Mouse (Mus musculus) lung, adult 18-20 months (tissue): ENCODE data around the gene Iba57.
"Not testable (repeated sequence)": the region's sequence is repeated elsewhere in the genome, so short reads cannot be mapped to it uniquely, and the experiment has no call there.

ENCODE experiments used
- DNase-seq, 2 experiments: peaks; one replicate each; pipeline ENCODE4 v3.0.0; 2022; ENCODE audit warnings: mixed read lengths in 2 of 2

The Iba57 gene

DNA sequence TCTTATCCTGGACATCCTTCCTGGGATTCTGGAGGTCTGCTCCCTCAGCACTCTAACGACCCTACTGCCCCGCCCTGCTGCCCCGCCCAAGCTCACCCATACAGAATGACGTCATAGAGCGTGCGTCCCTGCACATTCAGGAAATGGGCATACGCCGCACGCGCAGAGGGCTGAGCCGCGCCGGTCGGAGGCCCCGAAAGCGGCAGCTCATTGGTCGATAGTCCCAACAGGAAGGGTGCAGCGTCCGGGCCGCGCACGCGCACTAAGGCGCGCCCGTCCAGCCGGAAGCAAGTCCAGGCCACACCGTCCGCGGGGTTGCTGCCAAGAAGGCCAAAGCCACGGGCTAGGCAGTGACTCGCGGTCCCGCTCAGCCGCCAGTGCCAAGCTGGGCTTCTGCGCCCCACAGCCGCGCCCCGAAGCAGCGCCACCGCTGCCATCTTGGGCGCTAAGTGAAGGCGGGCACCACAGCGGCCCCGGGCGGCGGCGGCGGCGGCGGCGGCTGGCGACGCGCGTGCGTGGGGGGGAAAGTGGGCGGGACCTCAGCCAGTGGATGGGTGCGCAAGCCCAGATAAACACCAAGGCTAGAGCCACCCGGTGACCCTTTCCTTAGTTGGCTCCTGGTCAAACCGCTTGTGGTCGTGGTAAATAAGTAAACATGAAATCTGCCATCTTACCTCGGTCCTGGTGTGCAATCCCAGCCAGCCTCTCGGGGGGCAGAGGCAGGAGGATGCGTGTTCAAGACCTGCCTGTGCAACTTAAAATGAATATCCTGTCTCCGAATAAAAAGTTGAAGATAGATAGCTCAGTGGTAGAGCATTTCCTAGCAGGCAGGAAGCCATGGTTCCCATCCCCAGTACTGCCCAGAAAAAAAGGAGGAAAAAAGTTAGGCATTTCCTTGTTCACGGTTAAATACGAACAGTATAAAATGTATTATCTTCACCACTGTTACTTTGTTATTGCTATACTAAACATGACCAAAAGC lies at the start of gene Iba57:
Iba57 (minus strand) TSS at position 485 of the 982 bp plus-strand sequence.
- DNase-seq, result peak; percentile 99

GRCm38 (mm10) chr11:59212892-59213494 lies 49.5 kb upstream of the Iba57 start:
- no peak for DNase-seq

GRCm38 (mm10) chr11:59212320-59212719 lies 48.8 kb upstream of the Iba57 start:
- peak in 1 of 2 experiments; percentile 38 for DNase-seq

- not testable (repeated sequence) for DNase-seq
These were observed 48.0 kb upstream of the Iba57 start for GRCm38 (mm10) chr11:59211561-59211960.

DNA sequence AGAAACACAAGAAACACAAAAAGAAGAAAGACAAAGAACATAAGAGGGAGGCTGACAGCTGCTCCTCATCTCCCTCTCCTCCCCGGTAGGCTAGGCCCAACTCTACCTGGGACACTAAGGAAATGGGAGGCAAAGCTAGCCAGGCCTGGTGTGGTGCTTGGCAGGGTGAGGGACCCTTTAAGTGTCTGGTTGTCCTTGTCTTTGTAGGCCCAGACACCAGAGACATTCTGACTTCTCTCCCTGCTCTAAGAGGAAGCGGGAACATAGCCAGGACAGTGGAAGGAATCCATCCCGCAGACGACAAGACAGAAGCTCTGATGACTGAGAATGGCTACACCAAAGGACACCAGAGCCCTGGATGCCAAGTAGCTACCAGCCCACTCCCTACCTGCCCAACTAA lies 46.5 kb upstream of the Iba57 start:
- no peak for DNase-seq

GRCm38 (mm10) chr11:59209580-59209979 lies 46.0 kb upstream of the Iba57 start:
- no peak for DNase-seq

DNA sequence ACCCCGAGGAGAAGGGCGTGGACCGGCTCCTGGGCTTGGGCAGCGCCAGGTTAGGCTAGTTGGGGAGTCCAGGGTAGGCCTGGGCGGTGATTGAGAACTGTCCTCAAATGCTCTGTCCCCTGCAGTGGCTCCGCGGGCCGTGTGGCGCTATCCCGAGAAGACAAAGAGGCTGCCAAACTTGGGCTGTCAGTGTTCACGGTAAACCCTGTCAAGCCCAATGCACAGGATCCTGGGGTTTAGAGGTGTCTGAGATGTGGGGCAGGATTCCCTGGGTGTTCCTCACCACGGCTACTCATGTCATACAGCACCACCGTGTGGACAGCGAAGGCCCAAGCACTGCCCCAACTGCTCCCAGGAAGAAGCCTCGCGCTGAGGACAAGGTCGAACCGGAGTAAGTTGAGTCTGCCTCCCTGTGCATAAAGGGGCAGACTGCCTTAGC lies 45.5 kb upstream of the Iba57 start:
- peak; percentile 65 to 68 for DNase-seq

- DNase-seq, result peak; percentile 92 to 93
These were observed 44.8 kb upstream of the Iba57 start, which contains the start of gene 2310033P09Rik for GRCm38 (mm10) chr11:59208153-59208831. 2310033P09Rik (plus strand) TSS chr11:59208321.

DNA sequence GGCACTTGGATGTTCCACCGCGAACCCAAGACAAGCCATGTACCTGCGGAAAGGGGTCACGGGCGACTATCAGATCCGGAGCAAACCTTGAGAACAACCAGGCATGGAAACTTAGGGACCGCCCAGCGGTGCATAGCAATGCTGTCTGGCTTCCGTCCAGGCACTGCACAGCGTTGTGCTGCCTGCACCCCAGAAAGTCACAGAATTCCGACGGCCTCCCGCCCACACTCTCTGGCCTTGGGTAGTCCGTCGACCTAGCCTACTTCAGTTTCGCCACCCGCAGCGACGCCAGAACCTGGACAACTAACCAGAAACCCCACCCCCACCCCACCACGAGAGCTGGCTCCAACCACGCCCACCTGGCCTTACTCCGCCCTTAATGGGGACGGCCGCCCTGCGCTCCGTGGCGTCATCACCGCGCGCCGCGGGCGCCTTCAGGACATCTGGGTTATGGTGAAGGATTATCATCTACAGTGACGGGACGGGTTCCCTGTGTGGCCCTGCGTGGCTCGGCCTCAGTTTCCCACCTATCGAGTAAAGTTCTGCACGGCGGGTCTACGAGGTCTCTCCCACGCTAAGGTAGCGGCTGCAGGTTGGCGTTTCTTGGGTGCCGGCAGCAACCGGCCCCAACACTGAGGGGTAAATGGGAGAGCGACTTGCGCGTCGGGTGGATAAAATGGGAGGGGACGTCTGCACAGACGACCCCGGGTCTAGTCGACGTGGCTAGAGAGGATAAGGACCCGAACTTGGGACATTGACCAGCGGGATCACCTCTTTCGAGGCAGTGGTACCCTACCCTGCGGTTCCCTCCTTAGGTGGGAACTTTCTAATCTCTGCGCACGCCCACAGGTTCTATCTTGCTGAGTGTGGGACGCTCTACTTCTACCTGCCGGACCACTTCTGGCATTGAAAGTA lies 38.8 kb upstream of the Iba57 start, which contains the start of gene Mrpl55:
Mrpl55 (plus strand) TSS at position 406 of the 915 bp plus-strand sequence.
- peak; percentile 91 to 94 for DNase-seq

GRCm38 (mm10) chr11:59201216-59202002 lies 37.9 kb upstream of the Iba57 start:
- no peak for DNase-seq

DNA sequence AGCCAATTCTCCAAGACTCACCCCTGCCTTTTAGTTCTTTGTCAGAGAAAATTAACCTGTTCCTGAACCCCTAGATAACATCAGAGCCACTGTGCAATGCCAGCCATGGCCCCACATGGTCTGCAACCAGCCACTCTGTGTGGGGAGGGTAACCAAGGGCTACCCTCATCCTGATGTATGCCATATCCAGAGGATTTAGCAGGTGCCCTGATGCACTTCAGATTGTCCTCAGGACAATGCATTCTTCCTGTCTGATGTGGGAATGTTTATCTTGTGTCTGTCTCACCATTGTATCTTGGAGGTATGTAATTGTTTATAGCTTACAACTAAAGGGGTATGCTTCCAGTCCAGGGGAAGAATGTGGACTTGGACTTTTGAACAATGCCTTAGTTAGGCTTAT lies 32.7 kb upstream of the Iba57 start:
- no peak for DNase-seq

DNA sequence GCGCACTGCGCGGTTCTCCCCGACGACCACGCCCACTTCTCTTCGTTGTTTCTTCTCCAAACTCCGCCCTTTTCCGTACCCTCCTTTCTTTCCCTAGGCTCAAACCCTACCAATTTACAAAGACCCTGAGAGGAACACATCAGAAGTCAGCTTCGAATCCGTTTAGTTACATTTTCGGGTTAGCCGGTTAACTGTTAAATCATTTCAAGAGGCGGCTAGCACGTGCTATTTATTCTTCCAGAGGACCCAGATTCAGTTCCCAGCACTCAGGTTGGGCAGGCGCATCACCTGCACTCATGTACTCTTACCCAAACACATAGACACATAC lies 28.5 kb upstream of the Iba57 start, which contains the start of gene Guk1:
Guk1 (minus strand) TSS at position 154 of the 328 bp plus-strand sequence.
- no peak for DNase-seq

DNA sequence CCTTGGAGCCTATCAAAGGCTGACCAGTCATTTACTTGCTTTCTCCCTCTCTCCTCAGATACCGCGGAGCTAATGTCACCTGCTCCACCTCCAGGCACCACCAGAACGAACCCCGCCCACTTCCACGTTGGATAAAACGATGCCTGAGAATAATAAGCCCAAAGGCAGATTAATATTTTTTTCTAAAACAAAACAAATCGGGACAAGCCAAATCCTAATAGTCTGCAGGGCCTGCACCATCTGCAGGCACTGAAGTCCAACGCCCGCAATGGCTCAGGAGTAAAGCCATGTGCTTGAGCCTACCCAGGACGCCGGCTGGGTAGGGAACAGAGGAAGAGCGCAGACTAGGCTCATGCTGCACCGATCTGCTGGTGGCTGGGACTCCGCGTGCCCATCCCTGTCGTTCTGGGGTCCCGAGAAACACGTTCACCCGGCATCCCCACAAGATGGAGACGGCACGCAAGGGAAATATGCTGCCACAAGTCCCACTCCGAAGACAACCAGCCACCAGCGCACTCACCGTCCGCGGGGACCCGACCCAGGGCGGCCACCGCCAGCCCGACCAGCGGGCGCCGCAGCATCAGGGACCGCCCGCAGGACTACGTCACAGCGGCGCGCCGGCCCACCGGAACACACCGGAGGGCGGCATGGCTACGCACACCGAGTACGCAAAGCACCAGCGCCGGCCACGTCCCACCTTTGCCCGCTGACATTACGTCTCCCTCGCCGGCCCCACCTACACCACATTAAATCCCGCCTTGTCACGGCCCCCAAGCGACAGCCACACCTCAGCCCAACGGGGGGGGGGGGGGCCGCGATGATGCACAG lies 27.9 kb upstream of the Iba57 start:
- DNase-seq, result peak; percentile 95

DNA sequence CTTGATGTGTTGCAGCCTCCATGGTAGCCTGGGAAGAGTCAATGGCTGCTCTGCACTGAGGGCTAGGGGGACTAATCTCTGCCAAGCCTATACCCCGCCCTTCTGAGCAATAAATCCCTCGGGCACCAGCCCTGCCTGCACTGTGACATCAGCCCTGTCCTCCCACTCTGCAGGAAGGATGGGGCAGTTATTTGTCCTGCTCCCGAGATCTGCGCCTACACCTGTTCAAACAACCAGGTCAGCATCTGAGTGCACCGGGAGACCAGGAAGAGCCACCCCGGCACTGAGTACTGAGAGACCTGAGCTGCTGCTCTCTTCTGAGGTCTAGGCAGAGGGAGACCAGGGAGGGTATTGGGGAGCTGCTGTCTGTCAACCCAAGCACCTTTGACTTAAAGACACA lies 24.2 kb upstream of the Iba57 start:
- no peak for DNase-seq

- no peak for DNase-seq
These were observed 22.0 kb upstream of the Iba57 start for GRCm38 (mm10) chr11:59185490-59185889.

DNA sequence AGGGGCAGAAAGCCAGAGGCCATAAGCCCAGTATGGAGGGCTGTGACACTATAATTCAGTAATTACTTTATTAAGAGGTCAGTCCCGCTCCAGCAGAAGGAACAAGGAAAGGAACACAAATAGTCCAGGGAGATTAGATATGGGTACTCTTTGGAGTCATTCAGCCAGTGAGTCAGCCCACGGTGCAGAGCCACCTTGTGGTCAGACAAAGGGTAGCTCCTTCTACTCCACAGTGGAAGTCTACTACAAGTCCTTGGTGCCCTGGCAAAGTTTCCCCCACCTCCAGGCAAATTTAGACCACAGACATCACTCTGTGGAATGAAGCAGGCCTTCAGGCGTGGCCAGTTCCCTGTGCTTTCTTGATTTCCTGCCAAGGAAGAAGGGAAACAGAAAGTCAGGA lies 20.3 kb upstream of the Iba57 start:
- peak; percentile 41 to 59 for DNase-seq

- peak in 1 of 2 experiments; percentile 39 for DNase-seq
These were observed 19.4 kb upstream of the Iba57 start, which contains the start of gene Gjc2 for GRCm38 (mm10) chr11:59182864-59183331. Gjc2 (minus strand) TSS chr11:59183213.

- no peak for DNase-seq
These were observed 13.4 kb upstream of the Iba57 start for GRCm38 (mm10) chr11:59176921-59177320.

GRCm38 (mm10) chr11:59176475-59176874 lies 12.9 kb upstream of the Iba57 start:
- DNase-seq, result no peak
